Mouse (Mus musculus) heart, adult 2 months (tissue): ENCODE data around the gene Efna2. TPM values are rescaled to one million over a fixed set of nuclear protein-coding genes. Genes with fewer than 3 reads are reported as not detected.

Source experiments
- DNase-seq, 2 experiments: peaks; one replicate each; pipeline ENCODE4 v3.0.0; 2021
- H3K27ac ChIP-seq: fragments of 200-600 bp; 2 replicates; pipeline ENCODE4 v1.8.1; 2022
- H3K27me3 ChIP-seq: fragments of 200-500 bp; 2 replicates; pipeline ENCODE4 v1.6.1; 2012; ENCODE audit warnings: mild to moderate bottlenecking, low read length, inconsistent platforms, mixed read lengths; ENCODE audit not compliant: control insufficient read depth, insufficient read depth
- H3K36me3 ChIP-seq: fragments of 200-500 bp; 2 replicates; pipeline ENCODE4 v1.6.1; 2012; ENCODE audit warnings: low read length, inconsistent platforms; ENCODE audit not compliant: control insufficient read depth, insufficient read depth
- H3K4me1 ChIP-seq: fragments of 200-500 bp; 2 replicates; pipeline ENCODE4 v1.6.1; 2011; ENCODE audit warnings: low read length; ENCODE audit not compliant: control insufficient read depth, insufficient read depth
- H3K4me3 ChIP-seq: fragments of 200-600 bp; 2 replicates; pipeline ENCODE4 v1.8.1; 2022
- H3K79me2 ChIP-seq: fragments of 200-500 bp; replicated peaks from 2 replicates; pipeline ENCODE4 v1.6.1; 2012; ENCODE audit warnings: mild to moderate bottlenecking, inconsistent platforms, low read length, moderate library complexity, mixed read lengths; ENCODE audit not compliant: control insufficient read depth, insufficient read depth
- H3K9ac ChIP-seq: fragments of 200-500 bp; 2 replicates; pipeline ENCODE4 v1.6.1; 2012; ENCODE audit warnings: low read depth, mild to moderate bottlenecking, control low read depth, inconsistent platforms, low read length, mixed read lengths
- CTCF ChIP-seq: fragments of 200-600 bp; IDR thresholded peaks from 2 replicates; pipeline ENCODE4 v1.8.1; 2022; ENCODE audit warnings: antibody characterized with exemption, mild to moderate bottlenecking, moderate library complexity
- EP300 ChIP-seq: fragments of 200-500 bp; IDR thresholded peaks from 2 replicates; pipeline ENCODE4 v1.6.1; 2011; ENCODE audit warnings: low read depth, low read length, control low read depth; ENCODE audit not compliant: insufficient read depth
- POLR2A ChIP-seq: fragments of 200-500 bp; IDR thresholded peaks from 2 replicates; pipeline ENCODE4 v1.6.1; 2011; ENCODE audit warnings: mild to moderate bottlenecking, low read depth, low read length, control low read depth; ENCODE audit not compliant: insufficient read depth
- WGBS: fragments of 180-500 bp; shearing (Covaris S2); methylation state at CpG from one replicate; pipeline ENCODE4 v1.1.7; 2018; 5-methylcytosine and 5-hydroxymethylcytosine counted together
- intact Hi-C: fragments of 180-260 bp; cut with DNase I; formaldehyde crosslinking; loops from one replicate; pipeline ENCODE4 v1.15.1; 2025
- polyA plus RNA-seq: library from polyadenylated mRNA; depleted of rRNA; stranded (reverse); fragments of >200 nt; gene quantifications from 2 replicates; pipeline ENCODE4 v1.2.3, GENCODE M21; 2012
- total RNA-seq, 2 experiments: library from RNA; stranded (reverse); gene quantifications; 2 replicates each; pipeline ENCODE4 v1.2.3; 2021

The Efna2 gene
- total and polyA plus RNA-seq, 3 experiments: 0.86 to 1.7 (median 1.1) TPM

- 17% methylated on average over 29 of the region's 29 CpGs for WGBS
- peak overlapping the region; percentile 10; the same call in 1 of the 2 replicates for H3K9ac ChIP-seq
- no peaks in the 10 kb centered on the region for H3K79me2 ChIP-seq
- H3K27ac ChIP-seq: no peak overlapping the region
- DNase-seq: no peak
- intact Hi-C loops: no loop called here
- no peaks in the 10 kb centered on the region; the same call in 1 of the 2 replicates for H3K27me3 ChIP-seq
- TF ChIP-seq POLR2A: no peak
- TF ChIP-seq CTCF: no peak
- no peak for TF ChIP-seq EP300
- H3K4me1 ChIP-seq: peaks cover 8% of the 10 kb centered on the region
- H3K4me3 ChIP-seq: no peak overlapping the region
- H3K36me3 ChIP-seq: no peaks in the 10 kb centered on the region
Measured at GRCm38 (mm10) chr10:80136952-80137625, 42.2 kb upstream of the Efna2 start.

GRCm38 (mm10) chr10:80137626-80138552, 41.4 kb upstream of the Efna2 start:
- no peak overlapping the region for H3K9ac ChIP-seq
- peaks cover 9% of the 10 kb centered on the region for H3K4me1 ChIP-seq
- no peak overlapping the region for H3K27ac ChIP-seq
- no peak overlapping the region; the same call in 1 of the 2 replicates for H3K4me3 ChIP-seq
- TF ChIP-seq POLR2A: no peak
- TF ChIP-seq CTCF: no peak
- no peak for TF ChIP-seq EP300
- H3K36me3 ChIP-seq: no peaks in the 10 kb centered on the region
- intact Hi-C loops: no loop called here
- H3K79me2 ChIP-seq: peaks cover 3% of the 10 kb centered on the region; the same call in 1 of the 2 replicates
- 11% methylated on average over 33 of the region's 33 CpGs for WGBS
- no peaks in the 10 kb centered on the region; the same call in 1 of the 2 replicates for H3K27me3 ChIP-seq
- DNase-seq: no peak

GRCm38 (mm10) chr10:80138553-80139438, 40.5 kb upstream of the Efna2 start, which contains the start of gene Atp5d:
Gene Atp5d (plus strand): TSS chr10:80138632.
- WGBS: under 1% methylated on average over 89 of the region's 94 CpGs
- intact Hi-C loops: no loop called here
- H3K27me3 ChIP-seq: no peaks in the 10 kb centered on the region; the same call in 1 of the 2 replicates

GRCm38 (mm10) chr10:80139439-80139775, 39.9 kb upstream of the Efna2 start:
- H3K79me2 ChIP-seq: peaks cover 3% of the 10 kb centered on the region; the same call in 1 of the 2 replicates
- TF ChIP-seq EP300 (no peak), POLR2A (no peak)
- WGBS: 4% methylated on average over 9 of the region's 10 CpGs
- H3K9ac ChIP-seq: peak overlapping the region; percentile 74
- no peak for DNase-seq
- H3K27ac ChIP-seq: no peak overlapping the region
- no peaks in the 10 kb centered on the region for H3K36me3 ChIP-seq
- intact Hi-C loops: no loop called here
- H3K4me1 ChIP-seq: peaks cover 7% of the 10 kb centered on the region
- H3K27me3 ChIP-seq: no peaks in the 10 kb centered on the region; the same call in 1 of the 2 replicates
- H3K4me3 ChIP-seq: peak overlapping the region; percentile 65

More at GRCm38 (mm10) chr10:80138553-80139438, 40.5 kb upstream of the Efna2 start, which contains the start of gene Atp5d:
- peaks cover 7% of the 10 kb centered on the region for H3K4me1 ChIP-seq
- no peak within 1 kb of the TSS for H3K27ac ChIP-seq
- H3K4me3 ChIP-seq: peak within 1 kb of the TSS; percentile 65
- peaks cover 3% of the 10 kb centered on the region; the same call in 1 of the 2 replicates for H3K79me2 ChIP-seq
- TF ChIP-seq POLR2A (no peak), EP300 (no peak), CTCF (no peak)
- peak within 1 kb of the TSS; percentile 74 for H3K9ac ChIP-seq
- DNase-seq: peak; percentile 78 to 80
- H3K36me3 ChIP-seq: no peaks in the 10 kb centered on the region

GRCm38 (mm10) chr10:80139975-80140665, 39.2 kb upstream of the Efna2 start:
- no peak overlapping the region for H3K9ac ChIP-seq
- DNase-seq: no peak
- no peak overlapping the region for H3K4me3 ChIP-seq
- no peaks in the 10 kb centered on the region for H3K36me3 ChIP-seq
- peaks cover 7% of the 10 kb centered on the region for H3K4me1 ChIP-seq
- WGBS: 81% methylated on average over 11 of the region's 11 CpGs
- TF ChIP-seq EP300 (no peak), POLR2A (no peak), CTCF (no peak)
- no peaks in the 10 kb centered on the region; the same call in 1 of the 2 replicates for H3K27me3 ChIP-seq
- intact Hi-C loops: loop anchor here (2.0 to 5.0 kb wide), 3 partner anchors 23 to 213 kb away; partner anchors contain the start of genes Arid3a and Wdr18
- peaks cover 4% of the 10 kb centered on the region for H3K79me2 ChIP-seq
- no peak overlapping the region for H3K27ac ChIP-seq
